In genomic region chr9:69051890-69052289, GRCm38 (mm10) we compare ENCODE assay signal across 19 mouse cellular contexts.
"Had no signal": no experiment of that assay in that cellular context is flagged by ENCODE, and none has a peak within 500 bp of the region (broad histone marks: within the 10 kb centered on the region; RNA-seq: fewer than 3 reads in every experiment).

No protein-coding gene starts in this region.

- H3K4me3 ChIP-seq: heart, adult 2 months; heart, embryonic 13.5 days; heart, embryonic 15.5 days; hindbrain, embryonic 10.5 days; hindbrain, embryonic 12.5 days; intestine, embryonic 15.5 days; limb, embryonic 13.5 days; limb, embryonic 15.5 days; liver, embryonic 12.5 days had no signal

- H3K27ac ChIP-seq: heart, adult 2 months; heart, embryonic 13.5 days; heart, embryonic 15.5 days; hindbrain, embryonic 10.5 days; hindbrain, embryonic 12.5 days; hindbrain, embryonic 14.5 days; intestine, embryonic 15.5 days; limb, embryonic 13.5 days; limb, embryonic 15.5 days; liver, embryonic 12.5 days; liver, embryonic 14.5 days had no signal

- DNase-seq: heart, adult 2 months; heart, postnatal 4 days; kidney, adult 18-20 months; kidney, adult 8-10 months; kidney, postnatal 25 days; kidney, postnatal 4 days; layer of hippocampus, adult 9-11 months; layer of hippocampus, postnatal 36 days; left cerebral cortex, postnatal 4 days had no signal
